Mouse (Mus musculus) embryo, embryonic 11.5 days (tissue): ENCODE measurements around the gene Kirrel.

Source experiments
- DNase-seq: peaks from one replicate; pipeline ENCODE4 v3.0.0-alpha.2; 2012; ENCODE audit warnings: low read depth, low spot score

Kirrel gene

DNA sequence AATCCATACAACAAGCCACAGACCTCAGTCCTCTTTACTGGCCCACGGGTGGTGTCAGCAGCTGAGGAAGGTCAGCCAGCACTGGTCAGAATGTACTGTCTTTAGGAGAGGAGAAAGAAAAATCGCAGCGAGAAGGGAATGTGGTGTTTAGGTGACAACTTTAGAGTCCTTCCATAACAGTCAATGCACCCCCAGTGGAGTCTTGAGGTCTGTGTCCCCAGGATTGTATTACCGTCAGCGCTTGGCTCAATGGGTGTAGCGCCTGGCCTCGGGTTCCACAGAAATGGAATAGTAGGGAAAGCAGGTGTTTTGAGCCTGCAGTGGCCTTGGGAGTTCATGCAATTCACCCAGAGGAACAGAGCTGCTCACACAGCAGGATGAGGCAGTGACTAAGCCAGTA is 95.2 kb downstream of the Kirrel start:
- DNase-seq = no peak

DNA sequence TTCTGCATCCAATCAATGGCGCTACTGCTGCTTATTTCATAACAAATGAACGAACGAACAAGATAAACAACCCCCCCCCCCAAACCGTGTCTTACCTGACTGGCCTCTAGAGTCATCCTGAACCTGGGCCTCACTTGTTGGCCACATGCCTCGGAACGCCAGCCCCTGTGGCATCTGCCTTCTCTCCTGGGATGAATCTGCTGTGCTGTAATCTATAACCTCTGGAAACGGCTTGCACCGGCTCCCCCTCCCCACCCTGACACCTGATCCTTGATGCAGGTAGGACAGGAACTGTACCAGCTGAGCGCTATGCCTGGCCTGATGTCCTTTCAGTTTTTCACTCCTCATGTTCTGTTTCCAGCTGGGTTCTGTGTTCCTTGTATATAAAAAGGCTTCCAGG is 96.9 kb downstream of the Kirrel start:
- no peak for DNase-seq

DNA sequence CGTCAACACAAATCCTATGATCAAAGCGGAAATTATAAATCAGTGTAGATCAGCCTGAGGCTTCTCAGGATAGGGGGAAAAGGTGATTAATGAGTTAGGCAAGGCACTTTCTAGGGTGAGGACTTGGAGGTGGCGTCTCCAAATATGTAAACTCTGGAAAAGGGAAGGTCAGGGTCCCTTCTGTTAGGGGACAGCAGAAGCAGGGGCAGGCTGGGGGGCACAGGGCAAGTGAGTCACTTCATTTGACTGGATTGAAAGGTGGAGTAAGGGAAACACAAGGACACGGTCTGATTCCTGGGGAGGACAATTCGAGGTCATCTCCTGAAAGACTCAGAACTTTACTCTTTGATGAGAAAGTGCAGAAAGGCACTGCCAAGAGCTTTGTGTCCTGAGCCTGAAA is 97.6 kb downstream of the Kirrel start:
- no peak for DNase-seq

DNA sequence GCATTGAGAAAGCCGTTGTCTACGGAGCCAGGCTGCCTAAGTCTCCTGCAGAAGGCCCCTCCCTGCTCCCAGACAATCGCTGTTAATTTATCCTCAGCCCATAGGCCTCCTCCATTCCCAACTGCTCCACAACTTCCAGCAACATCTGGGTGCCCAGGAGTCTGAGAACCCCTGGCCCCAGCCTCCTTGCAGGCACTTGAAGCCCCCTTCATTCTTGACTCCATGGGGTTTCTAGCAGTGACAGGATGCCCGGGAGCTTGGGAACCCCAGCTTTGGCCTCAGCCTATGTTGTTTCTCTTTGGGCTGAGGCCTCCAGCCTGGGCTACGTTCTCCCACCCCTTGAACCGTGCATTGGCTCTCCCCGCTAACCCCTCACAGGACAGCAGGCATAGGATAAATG is 98.4 kb downstream of the Kirrel start:
- DNase-seq = no peak

DNA sequence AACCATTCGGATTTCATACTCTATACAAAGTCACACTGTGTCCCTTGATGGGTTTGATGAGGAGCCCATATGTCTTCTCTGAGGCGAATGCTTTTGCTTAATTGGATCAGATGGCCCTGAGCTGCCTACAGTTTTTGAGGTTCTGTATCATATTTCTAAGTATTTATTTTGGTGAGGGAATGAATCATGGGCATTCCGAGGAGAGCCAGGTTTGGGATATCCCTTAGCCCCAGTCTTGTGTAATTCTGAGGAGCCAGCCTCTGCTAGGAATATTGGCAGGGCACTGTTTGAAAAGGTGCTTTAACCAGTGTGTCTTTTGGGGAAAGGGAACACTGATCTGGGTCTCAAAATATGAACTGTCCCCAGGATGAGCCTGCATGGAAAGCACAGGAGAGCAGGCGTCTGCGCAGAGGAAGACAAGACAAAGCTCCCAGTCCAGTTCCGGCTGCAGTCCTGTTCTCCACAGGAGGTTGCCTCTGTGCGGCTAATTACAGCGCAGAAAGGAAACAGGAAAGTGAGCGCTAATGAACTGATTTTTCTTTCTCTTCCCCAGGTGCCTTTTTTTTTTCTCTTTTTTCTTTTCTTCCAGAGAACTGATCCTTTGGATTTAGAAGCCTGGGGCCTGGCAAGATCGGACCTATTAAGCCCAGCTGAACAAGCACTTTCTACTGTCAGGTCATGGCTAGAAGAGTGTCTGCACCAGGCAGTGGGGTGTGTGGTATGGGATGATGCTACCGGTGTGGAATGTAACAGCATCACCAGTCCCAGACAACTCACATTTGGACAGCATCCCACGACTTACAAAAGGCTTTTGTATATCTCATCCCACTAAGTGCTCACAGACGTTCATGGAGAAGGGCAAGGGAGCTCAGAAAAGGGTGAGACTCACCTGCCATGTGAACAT is 101.7 kb downstream of the Kirrel start:
- no peak for DNase-seq

DNA sequence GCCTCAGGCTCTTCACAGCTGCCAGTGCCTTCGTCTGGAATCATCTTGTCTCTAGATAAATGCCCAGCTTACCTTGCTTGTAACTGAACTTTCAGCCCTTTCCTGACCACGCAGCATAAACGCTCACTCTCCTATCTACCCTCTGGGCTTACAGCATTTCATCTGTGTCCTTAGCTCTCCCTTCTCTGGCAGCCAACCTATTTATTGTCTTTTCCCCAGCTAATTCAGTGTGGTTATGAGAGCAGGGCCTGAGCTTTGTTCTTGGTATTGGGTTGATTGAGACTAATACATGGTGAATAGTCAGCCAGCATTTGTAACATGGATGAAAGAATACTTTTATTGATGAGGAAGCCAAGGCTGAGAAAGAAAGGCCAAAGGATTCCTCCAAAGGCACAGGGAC is 102.4 kb downstream of the Kirrel start:
- DNase-seq = no peak

DNA sequence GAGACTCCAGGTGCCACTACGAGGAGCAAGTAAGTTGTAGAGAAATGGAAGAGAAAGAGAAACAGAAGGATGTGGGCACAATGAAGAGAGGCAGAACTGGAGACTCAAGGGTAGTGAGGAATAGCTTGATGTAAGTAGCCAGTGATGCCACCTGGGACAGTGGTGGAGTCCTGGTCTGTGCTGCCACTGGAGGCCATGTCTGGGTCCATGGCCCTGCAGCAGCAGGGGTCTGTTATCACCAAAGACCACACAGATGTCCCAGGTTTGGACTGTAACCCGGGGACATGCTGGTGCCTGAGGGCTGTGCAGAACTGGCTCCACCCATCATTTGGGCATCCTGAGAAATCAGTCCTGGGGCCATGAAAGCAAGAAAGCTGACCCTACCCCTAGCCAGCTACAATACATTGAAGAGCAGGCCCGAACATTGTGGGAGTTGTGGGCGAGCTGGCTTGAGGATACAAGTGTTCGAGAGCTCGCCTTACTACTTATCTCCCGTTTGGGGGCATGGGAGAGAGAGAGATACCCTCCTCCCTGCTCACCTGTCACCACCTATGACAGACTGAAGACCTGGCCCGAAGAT is 107.1 kb downstream of the Kirrel start:
- DNase-seq = no peak

DNA sequence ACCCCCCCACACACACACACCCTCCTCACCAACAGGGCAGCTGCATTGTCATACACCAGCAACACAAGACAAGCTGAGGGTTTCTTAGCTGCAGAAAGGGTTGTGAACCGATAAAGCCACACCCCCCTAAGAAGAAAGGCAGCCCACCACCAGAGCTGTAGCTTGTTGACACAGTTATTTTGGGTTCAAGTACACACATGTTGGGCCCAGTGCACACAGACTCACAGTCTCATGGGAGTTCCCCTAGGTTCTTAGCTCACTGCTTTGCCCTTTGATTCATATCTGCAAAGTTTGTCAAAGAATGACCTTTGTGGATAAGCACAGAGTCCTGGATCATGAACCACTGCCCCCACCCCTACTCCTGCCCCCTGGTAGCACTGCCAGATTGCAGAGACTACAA is 120.6 kb downstream of the Kirrel start:
- DNase-seq = no peak

DNA sequence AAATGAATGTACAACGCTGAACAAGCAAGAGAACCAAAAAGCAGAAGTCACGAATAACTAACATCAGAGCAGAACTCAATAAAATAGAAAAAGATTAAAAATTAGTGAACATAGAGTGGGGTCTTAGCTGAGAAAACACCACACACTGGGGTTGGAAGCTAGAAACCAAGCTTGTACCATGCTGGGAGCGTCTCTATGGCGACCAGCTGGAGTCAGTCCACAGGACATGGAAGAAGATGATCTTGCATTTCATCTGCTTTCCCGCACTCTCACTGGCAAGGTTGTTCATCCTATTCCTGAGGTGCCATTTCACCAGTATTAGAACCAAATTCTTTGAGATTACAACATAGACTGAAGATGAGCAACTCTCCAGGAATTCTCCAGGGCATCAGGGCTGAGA is 126.7 kb downstream of the Kirrel start:
- DNase-seq = no peak

DNA sequence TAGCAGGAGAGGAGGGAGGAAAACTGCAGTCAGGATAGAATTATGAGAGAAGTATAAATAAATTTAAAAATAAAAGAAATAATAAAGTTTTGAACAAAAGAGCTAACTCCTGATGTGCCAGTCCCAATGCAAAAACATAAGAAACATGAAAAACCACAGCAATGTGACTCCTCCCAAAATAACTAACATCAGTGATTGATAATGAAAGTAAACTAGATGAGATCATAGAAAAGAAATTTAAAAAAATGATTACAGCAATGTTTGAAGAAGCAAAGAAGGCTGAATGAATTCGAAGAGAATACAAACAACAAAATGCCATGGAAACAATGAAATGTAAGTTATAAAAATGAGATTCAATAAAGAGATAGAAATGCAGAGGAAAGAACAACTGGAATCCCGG is 132.8 kb downstream of the Kirrel start:
- DNase-seq = no peak

DNA sequence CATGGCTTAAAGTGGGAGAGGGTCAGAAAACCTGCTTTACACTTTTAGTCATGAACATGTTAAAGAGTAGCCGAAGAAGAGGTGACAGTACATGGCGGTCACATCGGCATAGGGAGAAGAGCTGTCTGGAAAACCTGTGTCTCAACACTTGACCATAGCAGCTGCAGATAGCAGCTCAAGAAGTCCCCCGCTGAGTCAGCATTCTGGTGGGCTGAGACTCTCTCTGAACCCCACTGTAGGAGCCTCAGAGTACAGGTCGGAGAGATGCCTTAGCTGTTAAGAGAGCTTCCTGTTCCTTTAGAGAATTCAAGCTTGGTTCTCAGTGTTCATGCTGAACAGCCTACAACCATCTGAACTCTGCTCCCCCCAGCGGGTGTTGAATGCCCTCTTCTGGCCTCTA is 136.0 kb downstream of the Kirrel start:
- DNase-seq = no peak

DNA sequence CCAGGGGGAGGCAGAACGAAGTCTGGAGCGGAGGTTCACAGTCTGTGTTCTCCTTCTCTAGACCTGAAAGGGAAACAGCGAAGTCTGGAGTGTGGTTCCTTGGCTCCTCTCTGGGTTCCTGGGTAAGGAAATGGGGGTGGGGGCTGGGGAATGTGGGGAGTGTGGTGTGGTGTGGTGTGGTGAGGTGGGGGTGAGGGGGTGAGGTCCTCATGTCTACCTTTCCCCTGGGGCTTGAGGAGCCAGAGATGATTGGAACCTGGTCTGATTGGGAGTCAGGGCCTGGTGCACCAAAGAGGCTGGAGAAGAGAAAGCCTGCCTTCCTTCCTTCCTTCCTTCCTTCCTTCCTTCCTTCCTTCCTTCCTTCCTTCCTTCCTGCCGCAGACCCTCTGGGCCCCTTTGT is 140.5 kb downstream of the Kirrel start:
- no peak for DNase-seq

DNA sequence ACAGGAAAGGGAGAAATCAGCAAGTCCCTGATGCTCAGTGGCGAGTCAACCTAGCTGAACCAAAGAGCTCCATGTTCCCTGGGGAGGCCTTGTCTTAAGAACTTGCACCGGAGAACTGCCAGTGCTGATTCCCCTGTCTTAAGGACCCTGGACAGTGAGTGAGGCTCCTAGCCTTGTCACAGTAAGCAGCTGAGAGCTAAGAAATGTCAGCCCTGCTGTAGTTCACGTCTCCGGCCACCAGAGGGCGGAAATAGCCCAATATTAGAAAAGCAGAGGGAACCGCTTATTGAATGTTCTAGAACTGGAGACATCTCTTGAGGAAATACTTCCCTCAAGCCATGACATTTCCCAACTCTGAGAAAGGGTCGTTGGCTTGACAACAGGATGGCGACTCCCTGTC is 141.2 kb downstream of the Kirrel start:
- DNase-seq = peak; percentile 63

DNA sequence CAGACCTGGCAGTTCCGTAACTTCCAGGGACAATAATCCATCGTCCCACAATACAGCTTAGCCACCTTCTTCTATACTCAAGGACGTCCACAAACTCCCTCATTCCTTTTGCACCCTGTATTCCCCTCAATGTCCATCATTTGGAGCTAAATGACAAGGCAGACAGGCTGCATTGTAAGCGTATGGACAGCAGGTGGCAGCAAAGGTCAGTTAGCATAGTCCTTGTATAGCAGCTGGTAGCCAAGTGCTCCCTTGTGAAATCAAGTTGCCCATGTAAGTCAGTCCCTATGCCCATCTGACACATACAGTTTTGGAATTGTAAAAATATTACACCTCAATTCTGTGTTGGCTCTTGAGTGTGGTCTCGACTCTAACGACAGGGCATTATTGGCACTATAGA is 143.7 kb downstream of the Kirrel start:
- DNase-seq = peak; percentile 63
